Mouse (Mus musculus) T-cell, adult 2 months (primary cell): Measurements from ENCODE around the gene Man1c1.

ENCODE experiments used
- DNase-seq: peaks from one replicate; pipeline ENCODE4 v3.0.0; 2022; ENCODE audit warnings: low spot score

Gene Man1c1

DNA sequence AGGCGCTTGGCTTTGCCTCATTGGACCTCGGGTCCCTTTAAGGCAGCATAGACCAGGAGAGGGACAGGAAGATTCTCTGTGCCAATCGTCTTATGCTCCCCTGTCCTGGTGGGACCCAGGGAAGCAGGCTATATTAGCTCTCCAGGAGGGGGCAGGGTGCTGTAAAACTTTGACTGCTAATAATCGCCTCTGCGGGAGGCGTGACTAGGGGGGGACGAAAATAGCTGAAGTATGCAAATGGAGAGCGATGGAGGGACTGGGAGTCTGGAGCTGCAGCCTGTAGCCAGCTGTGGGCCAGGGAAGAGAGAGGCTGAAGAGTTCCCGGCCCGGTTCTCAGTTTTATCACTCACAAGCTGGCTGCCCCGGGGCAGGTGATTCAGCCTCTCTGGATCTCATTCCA is 124.9 kb downstream of the Man1c1 start:
- DNase-seq = no peak

DNA sequence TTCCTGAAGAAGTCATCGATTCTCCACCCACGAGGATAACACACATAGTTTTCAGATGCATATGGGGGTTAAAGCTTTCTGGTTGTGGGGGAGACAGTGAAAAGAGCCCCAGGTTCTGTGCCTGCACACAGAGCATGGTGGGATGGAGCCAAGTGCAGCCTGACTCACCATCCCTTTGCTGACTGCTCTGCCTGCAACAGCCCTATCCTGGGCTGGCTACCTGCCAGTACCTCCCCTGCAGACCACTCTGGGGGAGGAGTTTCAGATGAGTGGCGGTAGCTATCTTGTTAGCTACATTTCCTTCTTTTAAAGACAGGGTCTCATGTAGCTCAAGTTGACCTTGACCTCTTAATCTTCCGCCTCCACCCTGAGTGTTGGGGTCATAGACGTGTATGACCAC is 125.7 kb downstream of the Man1c1 start:
- no peak for DNase-seq

DNA sequence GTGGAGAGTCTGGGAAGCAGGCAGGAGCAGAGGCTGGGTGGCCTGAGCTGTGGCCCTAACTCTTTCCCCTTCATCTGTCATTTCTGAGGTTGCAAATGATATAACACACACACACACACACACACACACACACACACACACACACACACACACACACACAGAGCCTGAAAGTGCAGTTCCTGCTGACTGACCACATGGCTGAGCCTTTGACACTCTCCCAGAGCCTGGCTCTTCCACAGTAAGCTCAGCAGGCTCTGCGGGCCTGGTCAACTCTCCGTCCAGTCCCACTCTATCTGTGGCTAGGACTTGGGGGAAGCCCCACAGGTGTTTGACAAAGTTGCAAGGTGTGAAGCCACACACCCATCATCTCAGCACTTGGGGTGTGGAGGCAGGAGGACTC is 126.8 kb downstream of the Man1c1 start:
- no peak for DNase-seq

DNA sequence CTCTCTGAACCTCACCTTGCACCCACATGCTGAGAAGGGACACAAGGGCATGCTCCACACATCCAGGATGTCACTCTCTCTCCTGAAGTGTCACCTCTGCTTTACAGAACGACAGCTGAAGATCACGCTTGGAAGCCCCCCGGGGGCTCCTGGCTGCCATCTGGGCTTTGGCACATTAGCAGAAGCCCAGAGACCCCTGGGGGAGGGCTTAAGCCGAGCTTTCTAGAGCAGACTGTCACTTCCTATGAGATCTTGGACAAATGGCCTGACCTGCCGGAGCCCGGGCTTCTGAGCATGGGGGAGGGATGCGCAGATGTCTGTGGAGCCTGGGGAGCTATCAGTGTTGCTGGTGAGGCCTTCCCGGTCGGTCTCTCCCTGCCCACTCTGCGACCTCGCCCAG is 128.6 kb downstream of the Man1c1 start:
- no peak for DNase-seq

DNA sequence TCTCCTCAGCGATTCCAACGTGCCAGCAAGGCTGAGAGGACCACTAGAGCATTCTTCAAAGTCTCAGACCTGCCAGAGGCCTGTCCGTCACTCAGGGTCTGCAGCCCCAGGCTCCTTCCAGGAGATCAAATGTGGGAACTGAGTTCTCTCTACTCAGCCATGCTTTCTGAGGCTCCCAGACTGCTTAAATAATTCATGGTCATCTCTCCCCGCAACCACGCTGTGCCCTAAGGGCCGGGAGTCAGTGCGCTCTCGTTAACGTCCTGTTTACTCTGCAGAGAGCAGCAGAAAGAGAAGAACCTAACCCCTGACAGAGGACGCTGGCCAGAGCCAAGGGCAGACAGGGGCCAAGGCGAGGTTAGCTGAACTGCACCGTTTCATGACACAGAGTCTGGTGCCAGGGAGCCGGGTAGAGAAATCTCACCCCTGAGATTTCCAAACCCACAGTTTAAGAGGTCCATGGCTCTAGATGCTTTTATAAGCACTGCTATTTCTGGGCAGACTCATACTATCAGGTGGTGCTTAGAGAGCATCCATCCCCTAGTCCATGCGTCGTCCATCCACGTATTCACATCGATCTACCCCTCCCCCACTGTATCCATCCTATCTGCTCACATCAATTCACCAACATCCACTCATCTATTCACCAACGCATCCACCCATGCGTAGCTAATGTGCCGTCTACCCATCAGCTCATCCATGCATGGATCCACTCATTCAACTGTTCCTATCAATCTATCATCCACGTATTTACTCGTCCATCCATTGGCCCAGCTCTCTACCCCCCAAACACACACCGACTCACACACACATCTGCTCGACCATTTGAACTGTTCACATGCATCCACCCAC is 131.4 kb downstream of the Man1c1 start:
- DNase-seq = no peak

DNA sequence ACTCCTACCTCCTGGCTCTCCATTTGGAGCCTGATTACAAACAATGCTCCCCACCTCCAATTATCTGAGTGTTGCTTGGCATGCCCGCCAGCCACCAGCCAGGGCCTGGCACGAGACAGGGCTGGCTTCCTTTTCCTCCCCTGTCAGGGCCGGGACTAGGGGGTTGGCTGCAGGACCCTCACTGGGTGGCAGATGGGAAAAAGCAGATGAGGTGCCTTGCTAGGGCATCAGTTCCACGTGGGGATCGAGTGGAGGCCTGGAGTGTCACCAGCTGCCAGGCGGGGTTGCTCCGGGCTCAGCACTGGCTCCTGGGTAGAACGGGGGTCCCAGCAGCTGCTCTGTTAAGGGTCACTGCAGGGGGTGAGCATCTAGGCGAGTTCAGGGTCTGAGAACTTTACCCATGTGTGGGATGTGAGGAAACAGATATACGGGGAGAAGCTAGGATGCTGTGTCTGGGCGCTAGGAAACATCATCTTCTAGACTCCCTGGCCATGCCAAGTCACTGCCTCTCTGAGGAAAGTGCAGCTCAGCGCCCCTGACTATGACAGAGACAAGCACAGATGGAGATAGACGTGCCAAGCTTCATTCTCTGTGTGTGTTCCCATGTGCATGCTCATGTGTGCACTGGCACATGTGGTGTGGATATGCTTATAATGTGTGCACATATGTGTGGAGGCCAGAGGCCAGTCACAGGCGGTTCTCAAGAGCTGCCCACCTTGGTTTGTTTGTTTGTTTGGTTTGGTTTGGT is 133.2 kb downstream of the Man1c1 start:
- no peak for DNase-seq

DNA sequence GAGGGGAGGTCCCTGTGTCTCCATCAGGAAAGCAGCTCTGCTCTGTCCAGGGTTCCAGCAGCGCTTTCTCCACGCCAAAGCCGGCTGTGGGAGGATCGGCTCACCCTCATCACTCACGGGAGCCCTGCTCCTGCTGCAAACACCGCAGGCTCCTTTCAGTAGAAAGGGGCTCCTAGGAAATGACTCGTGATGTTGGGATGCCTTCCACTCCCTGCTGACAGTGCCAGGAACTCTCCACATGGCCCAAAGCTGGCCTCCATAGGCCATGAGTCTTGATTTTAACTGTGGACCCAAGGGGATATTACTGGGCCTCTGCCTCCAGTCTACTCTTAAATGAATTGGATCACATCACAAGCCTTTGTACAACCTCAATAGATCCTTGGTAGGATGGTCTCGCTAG is 134.3 kb downstream of the Man1c1 start:
- DNase-seq = no peak

DNA sequence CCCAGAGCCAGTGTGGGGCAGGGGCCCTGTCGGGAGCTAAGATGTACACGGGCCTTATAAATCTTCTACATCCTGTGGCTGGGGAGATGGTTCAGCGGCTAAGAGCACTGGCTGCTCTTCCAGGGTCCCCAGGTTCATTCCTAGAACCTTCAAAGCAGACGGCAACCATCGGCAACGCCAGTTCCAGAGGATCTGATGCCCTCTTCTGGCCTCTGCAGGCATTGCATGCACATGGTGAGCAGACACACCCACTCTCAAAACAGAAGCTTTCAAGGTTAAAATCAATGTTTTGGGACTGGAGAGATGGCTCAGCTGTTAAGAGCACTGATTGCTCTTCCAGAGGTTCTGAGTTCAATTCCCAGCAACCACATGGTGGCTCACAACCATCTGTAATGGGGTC is 134.9 kb downstream of the Man1c1 start:
- DNase-seq = no peak

DNA sequence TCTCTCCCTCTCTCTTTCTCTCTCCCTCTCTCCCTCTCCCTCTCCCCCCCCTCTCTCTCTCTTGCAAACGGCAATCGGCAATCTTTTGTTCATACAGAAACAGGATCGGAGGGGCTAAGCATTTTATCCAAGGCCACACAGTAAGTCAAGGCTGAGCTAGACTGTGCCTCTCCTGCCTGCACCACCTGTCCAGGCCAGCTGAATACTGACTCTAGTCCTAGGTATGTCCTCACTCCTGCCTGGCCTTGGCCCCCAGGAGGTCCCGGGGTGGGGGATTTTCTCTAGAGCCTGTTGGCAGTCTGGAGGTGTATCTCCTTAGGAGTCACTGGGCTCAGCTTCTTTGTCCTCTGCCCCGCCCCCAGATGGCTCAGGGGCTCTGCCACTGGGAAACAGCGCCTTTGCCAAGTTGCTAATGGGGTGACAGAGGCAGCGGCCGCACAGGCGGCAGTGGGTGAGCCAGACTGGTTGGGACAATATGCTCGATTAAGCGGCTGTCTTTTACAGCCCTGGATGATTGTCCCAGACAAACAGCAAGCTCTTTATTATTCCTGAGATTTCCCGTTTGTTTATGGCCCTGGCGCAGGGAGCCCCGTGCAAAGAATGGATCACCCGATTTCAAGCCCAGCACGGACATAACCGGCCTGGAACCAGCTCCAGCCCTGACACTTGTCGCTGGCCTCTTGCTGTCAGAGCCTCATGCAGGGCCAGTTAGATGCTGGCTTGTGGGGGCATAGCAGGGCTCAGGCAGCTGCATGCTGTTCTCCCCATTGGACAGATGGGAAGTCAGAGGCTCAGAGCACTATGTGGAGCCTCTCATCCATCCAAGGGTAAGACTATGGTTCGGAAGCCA is 136.5 kb downstream of the Man1c1 start:
- no peak for DNase-seq

DNA sequence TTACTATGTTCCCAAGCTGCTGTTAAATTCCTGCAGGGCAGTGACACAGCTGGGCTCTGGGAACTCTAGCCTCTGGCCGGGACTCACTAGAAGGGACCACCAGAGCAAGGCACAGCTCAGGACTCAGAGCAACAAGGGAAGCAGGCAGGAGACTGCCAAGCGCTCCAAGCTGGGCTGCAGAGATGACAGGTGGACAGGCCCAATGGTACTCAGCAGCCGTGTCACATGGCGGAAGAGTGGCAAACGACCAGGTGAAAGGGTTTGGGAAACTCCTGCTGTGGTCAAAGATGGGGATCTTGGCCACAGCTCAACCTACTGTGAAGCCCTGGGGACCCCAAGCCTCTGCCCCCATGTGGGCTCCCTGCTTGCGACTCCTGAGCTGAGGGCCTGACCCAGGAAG is 140.0 kb downstream of the Man1c1 start:
- no peak for DNase-seq

DNA sequence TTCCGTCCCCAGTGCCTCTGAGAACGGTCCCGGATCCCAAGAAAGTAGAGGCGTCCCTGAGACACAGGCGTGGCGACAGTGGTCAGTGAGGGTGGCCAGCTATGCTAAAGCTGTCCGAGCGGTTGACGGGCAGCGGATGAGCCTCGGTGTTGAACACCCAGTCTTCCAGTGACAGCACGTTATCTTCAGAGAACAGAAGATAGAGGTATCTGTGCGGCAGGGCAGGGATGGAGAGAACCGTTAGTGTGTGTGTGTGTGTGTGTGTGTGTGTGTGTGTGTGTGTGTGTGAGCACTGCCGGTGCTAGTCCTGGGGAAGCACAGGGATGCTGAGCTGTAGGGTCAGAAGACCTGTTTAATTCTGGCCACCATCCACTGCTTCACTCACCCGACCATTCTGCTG is 140.5 kb downstream of the Man1c1 start:
- no peak for DNase-seq

DNA sequence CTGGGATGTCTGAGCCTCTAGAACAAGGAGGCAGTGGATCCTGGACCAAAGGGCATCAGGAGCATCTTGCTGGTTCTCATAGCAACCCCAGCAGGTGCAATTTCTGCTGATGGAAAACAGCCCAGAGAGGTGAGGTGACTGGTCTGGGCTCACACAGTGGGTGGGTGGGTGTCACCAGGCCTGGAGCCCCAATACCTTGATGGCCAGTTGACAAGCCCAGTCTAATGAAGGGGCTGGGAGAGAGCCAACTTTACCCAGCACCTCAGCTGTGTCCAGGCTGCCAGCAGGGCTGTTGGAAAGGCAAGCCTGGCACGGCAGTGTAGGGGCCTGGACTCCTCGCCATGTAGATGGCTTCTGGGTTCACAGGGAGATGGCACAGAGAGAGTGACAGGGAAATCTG is 142.1 kb downstream of the Man1c1 start:
- DNase-seq = no peak

DNA sequence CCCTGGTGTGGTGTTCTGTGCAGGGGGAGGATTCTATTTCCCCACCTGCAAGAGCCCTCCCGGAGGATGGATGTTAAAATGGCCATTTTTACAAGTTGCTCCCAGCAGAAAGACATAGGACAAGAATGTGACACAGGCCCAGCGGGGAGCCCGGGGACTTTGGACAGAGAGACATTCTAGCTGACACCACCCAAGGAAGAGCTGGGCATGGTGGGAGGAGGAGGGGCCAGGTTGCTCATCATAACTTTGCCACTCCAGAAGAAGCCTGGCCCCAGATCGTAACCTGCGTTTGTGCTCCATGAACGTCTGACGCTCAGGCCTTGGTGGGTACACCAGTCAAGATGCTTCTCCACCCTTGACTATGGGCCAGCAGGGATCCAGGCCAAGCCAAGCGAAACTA is 143.4 kb downstream of the Man1c1 start:
- DNase-seq = no peak

DNA sequence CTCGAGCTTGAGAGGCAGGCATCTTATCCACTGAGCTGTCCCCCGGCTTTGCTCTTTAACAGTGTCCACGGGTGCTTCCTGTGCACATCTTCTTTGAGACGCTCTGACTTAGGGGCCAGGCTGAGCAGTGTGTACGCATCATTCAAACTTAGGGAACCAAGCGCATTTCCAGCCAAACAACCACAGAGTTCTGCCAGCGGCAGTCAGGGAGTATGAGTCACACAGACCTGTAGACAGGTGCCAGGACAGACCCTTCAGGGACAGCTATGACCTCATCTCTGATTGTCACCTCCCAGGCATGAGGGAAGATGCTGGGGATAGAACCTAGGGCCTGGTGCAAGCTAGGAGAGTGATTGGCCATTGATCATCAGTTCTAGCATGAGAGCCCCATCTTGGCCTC is 144.9 kb downstream of the Man1c1 start:
- DNase-seq = no peak

DNA sequence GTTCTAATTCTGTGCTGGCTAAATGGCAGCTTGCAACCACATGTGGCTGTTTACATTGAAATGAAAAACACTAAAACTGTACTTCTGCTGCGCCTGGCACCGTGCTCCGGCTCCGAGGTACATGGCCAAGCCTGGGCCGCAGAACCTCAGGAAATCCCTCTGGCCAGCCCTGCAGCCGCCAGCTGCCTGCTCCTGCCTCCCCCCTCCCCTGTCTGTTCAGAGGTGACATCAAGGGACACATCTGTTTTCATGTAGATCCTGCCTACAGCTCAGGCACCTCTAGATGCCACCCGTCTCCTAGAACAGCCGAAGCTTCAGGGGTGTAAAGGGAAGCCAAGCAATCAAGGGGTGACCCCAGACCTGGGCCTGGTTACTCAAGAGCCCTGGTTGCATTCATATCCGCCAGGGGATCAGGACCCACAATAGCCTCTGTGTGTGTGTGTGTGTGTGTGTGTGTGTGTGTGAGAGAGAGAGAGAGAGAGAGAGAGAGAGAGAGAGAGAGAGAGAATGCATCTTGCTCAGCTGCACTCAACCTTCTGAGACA is 145.4 kb downstream of the Man1c1 start:
- no peak for DNase-seq

DNA sequence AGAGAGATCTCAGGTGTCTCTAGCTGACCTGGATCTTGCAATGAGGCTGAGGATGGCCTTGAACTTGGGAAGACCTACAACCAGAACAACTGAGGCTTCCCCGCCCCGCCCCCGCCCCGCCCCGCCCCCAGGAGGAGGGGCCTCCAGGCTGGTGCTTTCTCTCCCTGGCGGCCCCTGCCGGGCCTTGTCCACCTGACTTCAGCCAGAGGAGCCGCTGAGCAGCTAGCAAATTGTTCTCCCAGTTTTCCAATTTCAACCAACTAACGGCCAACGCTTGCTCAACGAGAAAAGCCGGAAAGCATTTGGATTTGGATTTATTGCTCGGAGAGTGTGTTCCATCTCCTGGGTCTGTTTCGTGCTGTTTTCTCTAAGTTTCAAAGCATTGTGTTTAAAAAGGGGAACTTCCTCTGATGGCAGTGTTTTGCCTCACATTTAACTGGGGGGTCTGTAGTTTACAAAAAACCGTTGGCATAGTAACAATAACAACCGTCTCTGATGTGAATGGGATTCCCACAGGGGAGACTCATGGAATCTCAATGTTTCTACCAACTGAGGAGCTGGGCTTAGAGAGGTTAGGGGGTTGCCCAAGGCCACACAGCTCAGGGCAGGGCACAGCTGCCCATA is 146.4 kb downstream of the Man1c1 start:
- DNase-seq = no peak

DNA sequence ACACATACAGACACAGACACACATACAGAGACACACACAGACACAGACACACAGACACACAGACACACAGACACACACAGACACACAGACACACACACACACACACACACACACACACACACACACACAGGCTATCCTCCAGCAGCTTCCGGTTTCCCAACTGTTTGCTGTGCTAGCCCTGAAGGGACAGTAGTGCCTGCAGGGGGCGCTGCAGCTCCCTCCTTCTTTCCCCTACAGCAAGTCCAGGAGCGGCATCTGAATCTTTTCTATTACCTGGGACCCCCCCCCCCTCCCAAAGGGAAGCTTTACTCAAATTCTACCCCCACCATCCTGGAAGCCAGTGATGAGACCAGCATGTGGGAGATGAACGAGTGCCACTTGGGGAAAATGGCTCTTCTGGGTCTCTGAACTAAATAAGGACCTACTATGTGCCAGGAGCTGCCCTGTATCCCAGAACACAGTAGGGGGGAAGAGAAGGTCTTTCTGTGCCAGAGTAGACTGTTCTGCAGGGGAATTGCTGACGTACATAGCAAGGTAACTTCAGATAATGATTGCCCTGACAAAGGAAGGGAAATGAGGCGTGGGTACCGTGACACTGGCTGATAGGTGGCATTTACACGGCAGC is 148.0 kb downstream of the Man1c1 start:
- DNase-seq = no peak

DNA sequence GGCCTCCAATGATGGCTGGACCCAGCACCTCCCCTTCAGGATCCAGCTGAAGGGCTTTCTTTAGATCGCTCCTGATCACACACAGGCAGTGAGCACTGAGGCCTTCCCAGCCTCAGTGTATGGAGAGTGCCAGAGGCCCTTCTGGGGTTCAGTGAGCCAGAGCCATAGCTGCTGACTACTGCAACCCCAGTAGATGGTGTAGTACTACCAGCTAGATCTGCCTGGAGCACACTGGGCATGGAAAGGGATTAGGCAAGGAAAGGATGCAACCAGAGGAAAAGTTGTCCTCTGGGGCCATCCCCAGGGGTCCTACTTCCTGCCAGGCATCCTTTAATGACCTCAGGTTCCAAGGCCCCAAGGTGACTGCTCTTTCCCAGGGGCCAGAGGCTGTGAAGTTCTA is 150.5 kb downstream of the Man1c1 start:
- no peak for DNase-seq

DNA sequence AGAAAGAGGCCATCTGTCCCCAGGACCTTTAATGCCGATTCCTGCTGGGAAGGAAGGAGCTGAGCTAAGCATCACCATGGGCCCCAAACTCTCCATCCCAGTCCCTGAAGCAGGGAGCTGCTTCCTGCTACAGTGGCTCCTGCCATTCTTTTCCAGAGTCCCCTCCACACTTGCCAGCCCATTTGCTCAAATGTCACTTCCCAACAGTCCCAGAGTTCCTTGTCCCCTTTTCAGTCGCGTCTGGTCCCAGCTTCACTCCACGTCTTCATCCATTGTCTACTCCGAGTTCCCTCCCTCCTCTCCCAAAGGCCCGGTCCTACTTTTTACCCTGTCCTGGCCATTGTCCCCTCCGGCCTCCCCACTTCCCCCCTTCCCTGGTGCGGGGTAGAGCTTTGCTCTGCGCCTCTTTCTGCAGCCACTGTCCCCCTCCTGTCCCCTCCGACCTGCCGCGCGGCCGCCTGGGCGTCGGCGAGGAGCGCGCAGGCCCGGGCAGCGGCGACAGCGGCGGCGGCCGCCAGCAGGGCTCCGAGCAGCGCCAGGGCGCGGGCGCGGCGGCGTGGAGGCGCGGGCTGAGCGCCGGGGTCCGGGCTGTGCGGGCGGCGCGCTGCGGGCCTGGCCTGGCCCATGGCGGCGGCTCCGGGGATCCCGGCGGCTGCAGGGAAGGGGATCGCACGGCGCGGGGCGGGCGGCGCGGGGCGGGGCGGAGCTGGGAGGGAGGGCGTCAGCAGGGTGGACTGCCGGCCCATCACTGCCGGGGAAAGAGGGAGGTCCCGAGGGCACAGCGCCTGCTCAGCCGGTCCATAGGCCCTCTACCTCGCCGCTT is 152.4 kb downstream of the Man1c1 start, which contains the start of gene Selenon:
Gene Selenon, minus strand, starts transcription at position 673 of the 823 bp plus-strand sequence.
- no peak for DNase-seq

DNA sequence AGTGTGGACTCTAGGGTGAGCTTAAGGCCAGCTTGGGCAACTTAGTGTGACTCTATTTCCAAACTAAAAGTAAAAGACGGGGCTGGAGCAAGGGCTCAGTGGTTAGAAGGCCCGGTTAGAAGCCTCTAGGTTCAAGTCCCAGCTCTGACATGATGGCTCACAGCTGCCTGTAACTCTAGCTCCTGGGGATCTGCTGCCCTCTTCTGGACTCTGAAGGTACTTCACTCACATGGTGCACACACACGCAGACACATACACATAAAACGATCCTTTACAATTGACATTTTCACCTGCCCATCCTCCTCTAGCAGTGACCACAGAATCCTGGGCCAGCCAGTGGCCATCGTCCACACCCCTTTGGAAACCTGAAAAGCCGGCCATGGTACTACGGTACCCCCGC is 154.2 kb downstream of the Man1c1 start:
- no peak for DNase-seq
